Mouse (Mus musculus) liver, postnatal 0 days (tissue): Measurements from ENCODE around the gene Cntn5. TPM values are rescaled to one million over a fixed set of nuclear protein-coding genes. Genes with fewer than 3 reads are reported as not detected.

Experiments used
- ATAC-seq: fragments of 200-750 bp; cut with Nextera tagmentation; 2 replicates; pipeline ENCODE4 v1.8.0; 2017; ENCODE audit warnings: mild to moderate bottlenecking, moderate library complexity
- DNase-seq: peaks from one replicate; pipeline ENCODE4 v3.0.0-alpha.2; 2016
- H3K27ac ChIP-seq: fragments of 300-500 bp; sonication (generic); 2 replicates; pipeline ENCODE4 v1.5.1; 2014; ENCODE audit warnings: antibody characterized with exemption, moderate library complexity, mild to moderate bottlenecking, low read depth
- H3K27me3 ChIP-seq: fragments of 300-500 bp; sonication (generic); 2 replicates; pipeline ENCODE4 v1.6.1; 2014; ENCODE audit warnings: low read length, control low read depth, mixed read lengths; ENCODE audit not compliant: insufficient read depth
- H3K36me3 ChIP-seq: fragments of 300-500 bp; sonication (generic); replicated peaks from 2 replicates; pipeline ENCODE4 v1.6.1; 2014; ENCODE audit warnings: mild to moderate bottlenecking, control low read depth, low read length, moderate library complexity, mixed read lengths; ENCODE audit not compliant: insufficient read depth
- H3K4me1 ChIP-seq: fragments of 300-500 bp; sonication (generic); 2 replicates; pipeline ENCODE4 v1.6.1; 2014; ENCODE audit warnings: antibody characterized with exemption, mild to moderate bottlenecking, control low read depth; ENCODE audit not compliant: insufficient read depth
- H3K4me2 ChIP-seq: fragments of 300-500 bp; sonication (generic); 2 replicates; pipeline ENCODE4 v1.6.1; 2014; ENCODE audit warnings: low read depth, mild to moderate bottlenecking, low read length, moderate library complexity, mixed read lengths
- H3K4me3 ChIP-seq: fragments of 300-500 bp; sonication (generic); 2 replicates; pipeline ENCODE4 v1.5.1; 2014; ENCODE audit warnings: low read depth, low read length
- H3K9ac ChIP-seq: fragments of 300-500 bp; sonication (generic); replicated peaks from 2 replicates; pipeline ENCODE4 v1.6.1; 2014; ENCODE audit warnings: mild to moderate bottlenecking, moderate library complexity
- H3K9me3 ChIP-seq: fragments of 300-500 bp; sonication (generic); 2 replicates; pipeline ENCODE4 v1.6.1; 2016; ENCODE audit warnings: mild to moderate bottlenecking, control low read depth, low read length, mixed read lengths
- CTCF ChIP-seq: sonication (generic); IDR thresholded peaks from 2 replicates; pipeline ENCODE4 v1.5.1; 2016; ENCODE audit warnings: antibody characterized with exemption, low read depth
- EP300 ChIP-seq: IDR thresholded peaks from 2 replicates; pipeline ENCODE4 v1.6.1; 2016; ENCODE audit warnings: antibody characterized with exemption, low read depth, mild to moderate bottlenecking
- WGBS: fragments of 180-500 bp; shearing (Covaris S2); extraction: QIAGEN DNeasy Blood & Tissue Kit; methylation state at CpG from one replicate; pipeline ENCODE4 v1.1.7; 2014; ENCODE audit not compliant: insufficient replicate concordance; 5-methylcytosine and 5-hydroxymethylcytosine counted together
- polyA plus RNA-seq: library from polyadenylated mRNA; unstranded; fragments of >200 nt; fragmentation: Nextera tagmentation; extraction: Ambion mirVana; gene quantifications from 2 replicates; pipeline ENCODE4 v1.2.1, GENCODE M21; 2015

The Cntn5 gene
- polyA plus RNA-seq, 1 experiment from 2014 or later = not detected

GRCm38 (mm10) chr9:9705180-9705579 lies 1199.4 kb downstream of the Cntn5 start:
- TF ChIP-seq CTCF (no peak), EP300 (no peak)
- Histone ChIP-seq H3K4me1 (no peaks in the 10 kb centered on the region), H3K27me3 (no peaks in the 10 kb centered on the region), H3K4me3 (no peak overlapping the region), H3K9me3 (no peaks in the 10 kb centered on the region), H3K36me3 (no peaks in the 10 kb centered on the region), H3K4me2 (no peak overlapping the region), H3K27ac (no peak overlapping the region), H3K9ac (no peak overlapping the region)
- DNase-seq (no peak), ATAC-seq (no peak)
- WGBS = 80% methylated on average over 1 of the region's 1 CpGs

GRCm38 (mm10) chr9:9696636-9697035 lies 1207.9 kb downstream of the Cntn5 start:
- 65% methylated on average over 3 of the region's 3 CpGs for WGBS
- Histone ChIP-seq H3K27me3 (no peaks in the 10 kb centered on the region), H3K27ac (no peak overlapping the region), H3K36me3 (no peaks in the 10 kb centered on the region), H3K4me2 (no peak overlapping the region), H3K4me1 (no peaks in the 10 kb centered on the region), H3K4me3 (no peak overlapping the region), H3K9ac (no peak overlapping the region), H3K9me3 (no peaks in the 10 kb centered on the region)
- ATAC-seq = no peak
- no peak for DNase-seq
- no peak for TF ChIP-seq CTCF
- no peak for TF ChIP-seq EP300

GRCm38 (mm10) chr9:9682348-9682884 lies 1222.2 kb downstream of the Cntn5 start:
- ATAC-seq (no peak), DNase-seq (no peak)
- Histone ChIP-seq H3K36me3 (no peaks in the 10 kb centered on the region), H3K4me2 (no peak overlapping the region), H3K27ac (no peak overlapping the region), H3K4me3 (no peak overlapping the region), H3K27me3 (no peaks in the 10 kb centered on the region), H3K9me3 (no peaks in the 10 kb centered on the region), H3K9ac (no peak overlapping the region), H3K4me1 (no peaks in the 10 kb centered on the region)
- no peak for TF ChIP-seq CTCF
- TF ChIP-seq EP300 = no peak
- WGBS = 41% methylated on average over 5 of the region's 5 CpGs

GRCm38 (mm10) chr9:9676078-9676477 lies 1228.5 kb downstream of the Cntn5 start:
- no peak overlapping the region for H3K9ac ChIP-seq
- ATAC-seq = no peak
- H3K36me3 ChIP-seq = no peaks in the 10 kb centered on the region
- no peaks in the 10 kb centered on the region for H3K27me3 ChIP-seq
- no peak overlapping the region for H3K4me3 ChIP-seq
- DNase-seq = no peak
- H3K4me1 ChIP-seq = no peaks in the 10 kb centered on the region
- WGBS = 61% methylated on average over 4 of the region's 4 CpGs
- no peaks in the 10 kb centered on the region for H3K9me3 ChIP-seq
- no peak for TF ChIP-seq EP300
- no peak for TF ChIP-seq CTCF
- H3K27ac ChIP-seq = no peak overlapping the region
- H3K4me2 ChIP-seq = no peak overlapping the region

- H3K36me3 ChIP-seq = no peaks in the 10 kb centered on the region
- H3K4me2 ChIP-seq = no peak overlapping the region
- no peak overlapping the region for H3K9ac ChIP-seq
- DNase-seq (no peak), ATAC-seq (no peak)
- H3K9me3 ChIP-seq = no peaks in the 10 kb centered on the region
- no peak overlapping the region for H3K27ac ChIP-seq
- H3K4me1 ChIP-seq = no peaks in the 10 kb centered on the region
- H3K4me3 ChIP-seq = no peak overlapping the region
- H3K27me3 ChIP-seq = no peaks in the 10 kb centered on the region
- WGBS = 65% methylated on average over 5 of the region's 5 CpGs
- TF ChIP-seq EP300 = no peak
- no peak for TF ChIP-seq CTCF
Observed at GRCm38 (mm10) chr9:9674531-9674930, 1230.0 kb downstream of the Cntn5 start.

GRCm38 (mm10) chr9:9673277-9674049 lies 1231.1 kb downstream of the Cntn5 start:
- TF ChIP-seq CTCF (no peak), EP300 (no peak)
- H3K4me2 ChIP-seq = no peak overlapping the region
- no peaks in the 10 kb centered on the region for H3K9me3 ChIP-seq
- no peak overlapping the region for H3K27ac ChIP-seq
- H3K9ac ChIP-seq = no peak overlapping the region
- H3K4me3 ChIP-seq = no peak overlapping the region
- H3K4me1 ChIP-seq = no peaks in the 10 kb centered on the region
- no peaks in the 10 kb centered on the region for H3K36me3 ChIP-seq
- no peak for DNase-seq
- 23% methylated on average over 13 of the region's 13 CpGs for WGBS
- no peaks in the 10 kb centered on the region for H3K27me3 ChIP-seq
- ATAC-seq = no peak
